Mouse (Mus musculus) adrenal gland, postnatal 36 days (tissue): ENCODE results near the gene Klk12. TPM values are rescaled to one million over a fixed set of nuclear protein-coding genes. Genes with fewer than 3 reads are reported as not detected.

Experiments
- DNase-seq, 2 experiments: peaks; one replicate each; pipeline ENCODE4 v3.0.0; 2021; ENCODE audit warnings: mixed read lengths in 1 of 2
- total RNA-seq, 2 experiments: library from RNA; stranded (reverse); gene quantifications; 2 replicates each; pipeline ENCODE4 v1.2.3; 2021

Klk12 gene
- total RNA-seq, 2 experiments from 2014 or later, result not detected

- DNase-seq, result no peak
Observed at GRCm38 (mm10) chr7:43796355-43796754, 27.7 kb downstream of the Klk12 start.

- DNase-seq, result peak; percentile 22 to 27
Observed at GRCm38 (mm10) chr7:43797333-43797769, 28.7 kb downstream of the Klk12 start, which contains the start of gene Klk8. TSS of gene Klk8 (plus strand) at chr7:43797577.

GRCm38 (mm10) chr7:43797844-43798462, 29.3 kb downstream of the Klk12 start:
- no peak for DNase-seq

- no peak for DNase-seq
Observed at GRCm38 (mm10) chr7:43799876-43800275, 31.2 kb downstream of the Klk12 start.

GRCm38 (mm10) chr7:43810994-43811393, 42.3 kb downstream of the Klk12 start, which contains the start of gene Klk7:
TSS of gene Klk7 (plus strand) at chr7:43811294.
- DNase-seq, result no peak

- no peak for DNase-seq
Observed at GRCm38 (mm10) chr7:43815211-43815610, 46.5 kb downstream of the Klk12 start.

GRCm38 (mm10) chr7:43816746-43817145, 48.0 kb downstream of the Klk12 start:
- DNase-seq, result no peak

GRCm38 (mm10) chr7:43821581-43821980, 52.9 kb downstream of the Klk12 start:
- DNase-seq, result no peak

Other genes with a start within 250 kb of the Klk12 start
- 1 to 10 TPM; 2.2 to 3.7 TPM for gene Cd33, start 224.5 kb upstream of the Klk12 start, total RNA-seq
- gene Zfp658, start 206.6 kb upstream of the Klk12 start, total RNA-seq, result 1 to 10 TPM; 2.5 to 2.6 TPM
- gene Zfp719, start 189.3 kb upstream of the Klk12 start, total RNA-seq, result 10 to 100 TPM; 16.4 to 19.9 TPM
- under 1 TPM in 1 of 2 experiments, not detected in 1; 0.26 TPM for gene Zfp819, start 161.7 kb upstream of the Klk12 start, total RNA-seq
- gene Ceacam18, start 134.2 kb upstream of the Klk12 start, total RNA-seq, result not detected
- 1 to 10 TPM; 2.4 to 3.6 TPM for gene Siglece, start 108.7 kb upstream of the Klk12 start, total RNA-seq
- 10 to 100 TPM; 11.2 to 14.6 TPM for gene Ctu1, start 96.9 kb upstream of the Klk12 start, total RNA-seq
- gene Klk14, start 78.5 kb upstream of the Klk12 start, total RNA-seq, result not detected
- gene Klk13, start 56.3 kb upstream of the Klk12 start, total RNA-seq, result not detected
- gene Klk11, start 5.7 kb downstream of the Klk12 start, total RNA-seq, result not detected
- gene Klk10, start 12.1 kb downstream of the Klk12 start, total RNA-seq, result under 1 TPM; 0.23 to 0.33 TPM
- not detected for gene Klk9, start 23.0 kb downstream of the Klk12 start, total RNA-seq
- 1 to 10 TPM; 1.1 to 2.3 TPM for gene Klk8, start 28.7 kb downstream of the Klk12 start, total RNA-seq
- gene Klk7, start 42.4 kb downstream of the Klk12 start, total RNA-seq, result not detected
- gene Klk6, start 55.6 kb downstream of the Klk12 start, total RNA-seq, result not detected
- gene Klk5, start 73.1 kb downstream of the Klk12 start, total RNA-seq, result not detected
- gene Klk4, start 112.3 kb downstream of the Klk12 start, total RNA-seq, result not detected
- not detected for gene Klk15, start 164.8 kb downstream of the Klk12 start, total RNA-seq
- gene Klk1b8, start 181.8 kb downstream of the Klk12 start, total RNA-seq, result not detected
- not detected for gene Klk1b1, start 197.9 kb downstream of the Klk12 start, total RNA-seq
- not detected for gene Klk1b9, start 207.2 kb downstream of the Klk12 start, total RNA-seq
- gene Klk1b11, start 227.0 kb downstream of the Klk12 start, total RNA-seq, result not detected
- not detected for gene Klk1b26, start 243.3 kb downstream of the Klk12 start, total RNA-seq